Mouse (Mus musculus) olfactory bulb, adult 2 months (tissue): ENCODE measurements around the gene Cdkn2d.

Experiments
- CTCF ChIP-seq: fragments of 200-500 bp; IDR thresholded peaks from 2 replicates; pipeline ENCODE4 v1.5.1; 2012; ENCODE audit warnings: low read depth, mild to moderate bottlenecking, low read length, moderate library complexity; ENCODE audit not compliant: insufficient read depth
- POLR2A ChIP-seq: fragments of 200-500 bp; IDR thresholded peaks from 2 replicates; pipeline ENCODE4 v1.6.1; 2012; ENCODE audit warnings: mild to moderate bottlenecking, low read depth, low read length, moderate library complexity; ENCODE audit not compliant: insufficient read depth

DNA sequence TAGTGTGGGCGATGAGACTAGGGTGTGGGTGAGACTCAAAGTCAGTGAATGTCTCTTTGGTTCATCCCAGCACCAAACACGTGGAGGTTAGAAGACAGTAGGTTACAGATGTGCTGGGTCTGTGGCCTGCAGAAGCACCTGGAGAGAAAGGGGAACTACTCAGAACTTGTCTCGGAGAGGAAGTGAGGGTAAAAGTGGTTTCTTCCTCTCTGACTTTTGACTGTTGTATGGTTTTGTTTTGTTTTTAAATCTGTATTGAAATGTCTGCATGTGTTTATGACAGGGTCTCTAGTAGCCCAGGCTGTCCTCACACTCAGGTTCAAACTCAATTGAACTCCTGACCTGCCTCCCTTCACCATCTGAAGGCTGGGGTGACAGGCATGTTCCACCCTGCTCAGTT is 36.8 kb upstream of the Cdkn2d start:
- TF ChIP-seq POLR2A (no peak), CTCF (no peak)
